Mouse (Mus musculus): ENCODE results near the gene Atp2b2. TPM values are rescaled to one million over a fixed set of nuclear protein-coding genes. Genes with fewer than 3 reads are reported as not detected.
A peak's percentile ranks its signal among the peaks of the same experiment; 100 is the strongest.

Gene Atp2b2
- polyA plus RNA-seq, 1 experiment: 105 TPM

- WGBS: under 1% methylated on average over 113 of the region's 113 CpGs
- TF ChIP-seq CTCF (IDR thresholded peaks at IDR 0.05; ENCODE audit: insufficient read depth, low read depth, low read length): no peak
- TF ChIP-seq POLR2A (IDR thresholded peaks at IDR 0.05; ENCODE audit: insufficient read depth, low read depth, low read length): no peak
- H3K4me1 ChIP-seq (ENCODE audit: control insufficient read depth, insufficient read depth, low read length): peaks cover 11% of the 10 kb centered on the region
- peak overlapping the region; percentile 63 for H3K4me3 ChIP-seq (ENCODE audit: insufficient read depth, low read depth, low read length)
- H3K27ac ChIP-seq (ENCODE audit: insufficient read depth, low read depth, low read length): peak overlapping the region; percentile 13; the same call in 1 of the 2 replicates
Observed at GRCm38 (mm10) chr6:113697222-113698205, 344.9 kb downstream of the Atp2b2 start.

- under 1% methylated on average over 58 of the region's 58 CpGs for WGBS
- Histone ChIP-seq H3K4me3 (ENCODE audit: insufficient read depth, low read depth, low read length) (peak within 1 kb of the TSS; percentile 63), H3K4me1 (ENCODE audit: control insufficient read depth, insufficient read depth, low read length) (peaks cover 11% of the 10 kb centered on the region), H3K27ac (ENCODE audit: insufficient read depth, low read depth, low read length) (peak within 1 kb of the TSS; percentile 72)
- TF ChIP-seq CTCF (IDR thresholded peaks at IDR 0.05; ENCODE audit: insufficient read depth, low read depth, low read length) (no peak), POLR2A (IDR thresholded peaks at IDR 0.05; ENCODE audit: insufficient read depth, low read depth, low read length) (peak; percentile 55)
Observed at GRCm38 (mm10) chr6:113696582-113697221, 345.7 kb downstream of the Atp2b2 start, which contains the start of gene Tatdn2. Gene Tatdn2 (plus strand): TSS chr6:113697050.

- TF ChIP-seq POLR2A (IDR thresholded peaks at IDR 0.05; ENCODE audit: insufficient read depth, low read depth, low read length): no peak
- H3K27ac ChIP-seq (ENCODE audit: insufficient read depth, low read depth, low read length): peak overlapping the region; percentile 72
- WGBS: 81% methylated on average over 4 of the region's 4 CpGs
- H3K4me1 ChIP-seq (ENCODE audit: control insufficient read depth, insufficient read depth, low read length): peaks cover 11% of the 10 kb centered on the region
- H3K4me3 ChIP-seq (ENCODE audit: insufficient read depth, low read depth, low read length): no peak overlapping the region
Observed at GRCm38 (mm10) chr6:113695766-113696355, 346.6 kb downstream of the Atp2b2 start.

- Histone ChIP-seq H3K4me1 (ENCODE audit: control insufficient read depth, insufficient read depth, low read length) (peaks cover 10% of the 10 kb centered on the region), H3K4me3 (ENCODE audit: insufficient read depth, low read depth, low read length) (no peak overlapping the region), H3K27ac (ENCODE audit: insufficient read depth, low read depth, low read length) (no peak overlapping the region)
- no peak for TF ChIP-seq POLR2A (IDR thresholded peaks at IDR 0.05; ENCODE audit: insufficient read depth, low read depth, low read length)
- no peak for TF ChIP-seq CTCF (IDR thresholded peaks at IDR 0.05; ENCODE audit: insufficient read depth, low read depth, low read length)
- WGBS: 70% methylated on average over 1 of the region's 1 CpGs
Observed at GRCm38 (mm10) chr6:113695203-113695602, 347.2 kb downstream of the Atp2b2 start.

Other genes with a start within 250 kb of the Atp2b2 start
- gene Slc6a11, start 88.6 kb upstream of the Atp2b2 start, polyA plus RNA-seq (2012; ENCODE audit: insufficient read depth, insufficient read length, low replicate concordance, missing spikeins): 98.1 and 1,147 TPM in 2 replicates
- gene Slc6a1, start 240.0 kb upstream of the Atp2b2 start, polyA plus RNA-seq (2012; ENCODE audit: insufficient read depth, insufficient read length, low replicate concordance, missing spikeins): 94.2 and 142 TPM in 2 replicates

All from olfactory bulb, adult 2 months (tissue).